Mouse (Mus musculus) midbrain, embryonic 11.5 days (tissue): ENCODE measurements around the gene Gpr137. TPM values are rescaled to one million over a fixed set of nuclear protein-coding genes. Genes with fewer than 3 reads are reported as not detected.
A peak's percentile ranks its signal among the peaks of the same experiment; 100 is the strongest.

ENCODE experiments used
- ATAC-seq: fragments of 200-750 bp; cut with Nextera tagmentation; 2 replicates; pipeline ENCODE4 v1.8.0; 2017; ENCODE audit warnings: moderate TSS enrichment, moderate library complexity; ENCODE audit not compliant: low FRiP score
- DNase-seq: peaks from one replicate; pipeline ENCODE4 v3.0.0; 2015; ENCODE audit warnings: low spot score; ENCODE audit errors: missing footprints
- H3K27ac ChIP-seq: fragments of 300-500 bp; sonication (generic); 2 replicates; pipeline ENCODE4 v1.5.1; 2014; ENCODE audit warnings: low read depth, low read length
- H3K27me3 ChIP-seq: fragments of 300-500 bp; sonication (generic); 2 replicates; pipeline ENCODE4 v1.6.1; 2014; ENCODE audit warnings: mild to moderate bottlenecking, low read length, moderate library complexity, mixed read lengths; ENCODE audit not compliant: control insufficient read depth, insufficient read depth
- H3K36me3 ChIP-seq: fragments of 300-500 bp; sonication (generic); 2 replicates; pipeline ENCODE4 v1.6.1; 2014; ENCODE audit warnings: mild to moderate bottlenecking, low read length, moderate library complexity, mixed read lengths; ENCODE audit not compliant: control insufficient read depth, insufficient read depth
- H3K4me1 ChIP-seq: fragments of 300-500 bp; sonication (generic); 2 replicates; pipeline ENCODE4 v1.6.1; 2014; ENCODE audit warnings: low read length; ENCODE audit not compliant: control insufficient read depth, insufficient read depth
- H3K4me2 ChIP-seq: fragments of 300-500 bp; sonication (generic); 2 replicates; pipeline ENCODE4 v1.6.1; 2014; ENCODE audit warnings: mild to moderate bottlenecking, moderate library complexity
- H3K4me3 ChIP-seq: fragments of 300-500 bp; sonication (generic); 2 replicates; pipeline ENCODE4 v1.5.1; 2014; ENCODE audit warnings: low read depth, low read length
- H3K9ac ChIP-seq: fragments of 300-500 bp; sonication (generic); 2 replicates; pipeline ENCODE4 v1.6.1; 2014; ENCODE audit warnings: low read length
- H3K9me3 ChIP-seq: fragments of 300-500 bp; sonication (generic); 2 replicates; pipeline ENCODE4 v1.6.1; 2016; ENCODE audit warnings: low read length; ENCODE audit not compliant: control insufficient read depth
- WGBS: fragments of 180-500 bp; shearing (Covaris S2); extraction: QIAGEN DNeasy Blood & Tissue Kit; methylation state at CpG from one replicate; pipeline ENCODE4 v1.1.7; 2014; 5-methylcytosine and 5-hydroxymethylcytosine counted together
- polyA plus RNA-seq: library from polyadenylated mRNA; unstranded; fragments of >200 nt; fragmentation: Nextera tagmentation; extraction: Ambion mirVana; gene quantifications from 2 replicates; pipeline ENCODE4 v1.2.1, GENCODE M21; 2014

Gpr137 gene
- polyA plus RNA-seq, 1 experiment from 2014 or later, result 32.0 TPM

DNA sequence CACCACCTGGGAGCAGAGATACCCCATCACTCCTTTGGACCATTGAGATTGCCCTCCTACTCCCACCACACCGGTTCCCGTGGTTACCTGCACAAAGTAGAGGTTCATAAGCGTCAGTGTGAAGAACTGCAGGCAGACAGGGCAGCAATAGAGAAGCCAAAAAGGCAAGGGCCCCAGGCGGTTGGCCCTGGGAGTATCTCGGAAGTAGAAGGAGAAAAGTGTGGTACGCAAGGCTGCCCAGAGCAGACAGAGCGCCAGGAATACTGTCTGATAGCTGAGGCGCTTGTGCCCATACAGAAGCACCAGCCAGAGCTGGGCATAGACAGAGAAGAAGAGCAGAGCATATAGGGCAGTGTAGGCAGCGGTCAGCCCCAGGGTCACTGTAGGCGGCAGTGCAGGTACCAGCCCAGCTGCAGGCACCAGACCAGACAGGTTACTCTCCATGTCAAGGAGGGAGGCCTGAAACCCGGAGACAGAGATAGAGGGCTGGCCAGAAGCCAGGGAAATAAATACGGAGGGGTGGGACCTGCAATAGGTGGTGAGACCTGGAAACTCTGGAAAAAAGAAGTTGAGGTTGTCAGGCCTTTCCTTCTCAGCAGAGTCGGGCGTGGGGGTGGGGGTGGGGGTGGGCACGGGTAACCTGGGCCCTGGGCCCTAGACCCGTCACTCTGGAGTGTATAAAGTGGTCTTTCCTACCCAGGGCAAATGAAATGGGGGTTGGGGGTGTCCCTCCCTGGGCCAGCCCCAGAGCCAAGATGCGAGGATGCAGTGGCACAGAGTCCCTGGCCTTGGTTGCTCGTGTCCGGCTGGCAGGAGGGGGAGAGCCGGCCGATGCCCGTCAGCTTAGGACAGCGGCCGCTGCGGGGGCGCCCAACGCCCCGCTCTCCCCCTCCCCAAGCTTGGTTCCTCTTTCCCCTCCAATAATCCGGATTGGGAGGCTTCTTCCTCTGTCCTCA, 1.6 kb downstream of the Gpr137 start:
- Histone ChIP-seq H3K4me1 (peaks cover 14% of the 10 kb centered on the region), H3K9ac (peak overlapping the region; percentile 92), H3K27me3 (peaks cover 7% of the 10 kb centered on the region; the same call in 1 of the 2 replicates), H3K4me2 (peak overlapping the region; percentile 98), H3K27ac (no peak overlapping the region; the same call in 1 of the 2 replicates), H3K36me3 (no peaks in the 10 kb centered on the region), H3K4me3 (peak overlapping the region; percentile 79), H3K9me3 (no peaks in the 10 kb centered on the region)
- peak; percentile 28 for ATAC-seq
- DNase-seq, result no peak
- 22% methylated on average over 29 of the region's 29 CpGs for WGBS

DNA sequence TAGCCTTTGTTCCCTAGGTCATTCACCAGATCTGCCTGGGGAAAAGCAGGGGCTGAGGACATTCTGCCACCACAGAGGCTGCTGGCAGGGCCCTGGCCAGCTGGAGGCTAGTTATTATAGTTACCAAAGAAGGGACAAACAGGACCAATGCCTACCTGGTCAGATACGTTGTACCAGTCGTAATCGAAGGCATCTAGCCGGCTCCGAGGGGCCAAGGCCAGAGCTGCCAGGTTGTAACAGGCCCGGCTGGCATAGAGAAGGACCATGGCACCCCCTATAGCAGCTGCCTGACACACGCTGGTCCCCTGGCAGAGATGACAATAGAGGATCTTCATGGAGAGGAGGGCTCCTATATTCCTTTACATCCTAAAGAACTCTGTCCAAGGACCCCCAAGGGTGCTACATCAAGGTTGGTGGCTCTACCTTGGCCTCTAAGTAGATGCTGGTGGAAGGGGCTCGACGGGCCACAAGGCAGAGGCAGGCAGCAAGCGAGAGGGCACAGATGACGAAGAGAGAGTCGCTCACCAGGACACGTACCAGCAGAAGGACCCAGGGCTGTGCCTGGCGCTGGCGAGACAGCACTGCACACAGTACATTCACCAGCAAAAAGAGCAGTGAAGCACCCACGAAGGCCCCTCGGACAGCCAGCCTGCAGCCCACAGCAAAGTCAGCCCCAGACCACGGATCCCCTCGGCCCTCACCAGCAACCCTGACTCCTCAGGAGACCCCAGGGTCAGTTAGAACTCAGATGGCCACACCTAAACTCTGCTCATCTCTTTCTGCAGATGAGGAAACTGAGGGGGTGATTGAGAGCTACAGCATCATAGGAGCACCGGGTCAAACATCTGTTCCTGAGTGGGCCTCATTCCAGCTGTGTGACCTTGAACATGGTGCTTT, 2.9 kb downstream of the Gpr137 start:
- no peak overlapping the region for H3K9ac ChIP-seq
- DNase-seq (no peak), ATAC-seq (no peak)
- H3K9me3 ChIP-seq, result no peaks in the 10 kb centered on the region
- H3K4me2 ChIP-seq, result no peak overlapping the region
- H3K27ac ChIP-seq, result no peak overlapping the region
- H3K27me3 ChIP-seq, result peaks cover 19% of the 10 kb centered on the region
- no peak overlapping the region for H3K4me3 ChIP-seq
- H3K4me1 ChIP-seq, result peaks cover 14% of the 10 kb centered on the region
- WGBS, result 89% methylated on average over 20 of the region's 20 CpGs
- H3K36me3 ChIP-seq, result no peaks in the 10 kb centered on the region

DNA sequence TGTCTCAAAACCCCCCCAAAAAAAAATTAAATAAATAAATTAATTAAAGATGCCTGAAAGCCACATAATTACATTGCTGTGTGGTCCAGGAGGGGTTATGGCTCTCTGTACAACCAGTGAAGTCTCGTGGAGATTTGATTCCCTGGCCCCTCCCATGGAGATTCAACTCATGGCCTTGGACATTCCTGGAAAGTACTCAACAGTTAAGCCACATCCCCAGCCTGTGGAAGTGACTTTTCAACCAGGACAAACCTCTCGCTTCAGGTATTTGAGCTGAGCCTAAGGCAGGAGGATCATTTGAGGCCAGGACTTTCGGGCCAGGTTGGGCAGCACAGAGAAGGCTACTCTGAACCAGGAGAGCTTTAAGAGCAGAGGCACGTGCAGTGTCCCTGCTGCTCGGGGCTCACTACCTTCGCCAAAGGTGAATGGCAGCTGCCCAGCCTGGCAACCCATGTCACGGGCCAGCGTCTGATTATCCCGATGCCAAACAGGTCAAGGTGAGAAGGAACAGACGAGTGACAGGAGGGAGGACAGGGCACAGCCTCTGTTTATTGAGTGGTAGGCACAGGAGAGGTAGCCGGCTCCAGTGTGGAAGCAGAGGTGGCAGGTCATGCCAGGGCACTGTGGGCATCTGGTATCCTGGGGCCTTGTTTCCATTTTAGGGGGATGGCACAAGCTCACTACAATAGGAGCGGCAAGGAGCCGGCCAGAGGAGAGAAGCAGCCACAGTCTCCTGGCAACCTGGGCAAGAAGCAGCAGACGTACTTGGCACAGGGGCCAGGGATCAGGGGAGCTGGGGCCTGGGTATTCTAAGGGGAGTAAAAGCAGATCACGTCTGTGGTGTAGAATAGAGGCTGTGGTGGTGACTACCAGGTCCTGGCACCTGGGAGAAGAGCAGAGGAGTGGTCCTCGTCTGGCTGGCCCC, 4.5 kb downstream of the Gpr137 start:
- Histone ChIP-seq H3K27me3 (peaks cover 35% of the 10 kb centered on the region), H3K36me3 (no peaks in the 10 kb centered on the region), H3K4me3 (no peak overlapping the region), H3K9me3 (no peaks in the 10 kb centered on the region), H3K9ac (0 out of 2 replicates have a peak overlapping the region, but pooled peaks have one; percentile 2), H3K4me2 (no peak overlapping the region), H3K4me1 (peaks cover 17% of the 10 kb centered on the region), H3K27ac (no peak overlapping the region)
- ATAC-seq (no peak), DNase-seq (no peak)
- 82% methylated on average over 16 of the region's 16 CpGs for WGBS

- WGBS, result 26% methylated on average over 3 of the region's 3 CpGs
- Histone ChIP-seq H3K4me2 (no peak overlapping the region), H3K36me3 (no peaks in the 10 kb centered on the region), H3K27me3 (peaks cover 49% of the 10 kb centered on the region), H3K27ac (no peak overlapping the region), H3K4me1 (peaks cover 15% of the 10 kb centered on the region), H3K9ac (no peak overlapping the region), H3K4me3 (no peak overlapping the region), H3K9me3 (no peaks in the 10 kb centered on the region)
- ATAC-seq (no peak), DNase-seq (no peak)
Observed at GRCm38 (mm10) chr19:6936299-6936698, 6.0 kb downstream of the Gpr137 start.

DNA sequence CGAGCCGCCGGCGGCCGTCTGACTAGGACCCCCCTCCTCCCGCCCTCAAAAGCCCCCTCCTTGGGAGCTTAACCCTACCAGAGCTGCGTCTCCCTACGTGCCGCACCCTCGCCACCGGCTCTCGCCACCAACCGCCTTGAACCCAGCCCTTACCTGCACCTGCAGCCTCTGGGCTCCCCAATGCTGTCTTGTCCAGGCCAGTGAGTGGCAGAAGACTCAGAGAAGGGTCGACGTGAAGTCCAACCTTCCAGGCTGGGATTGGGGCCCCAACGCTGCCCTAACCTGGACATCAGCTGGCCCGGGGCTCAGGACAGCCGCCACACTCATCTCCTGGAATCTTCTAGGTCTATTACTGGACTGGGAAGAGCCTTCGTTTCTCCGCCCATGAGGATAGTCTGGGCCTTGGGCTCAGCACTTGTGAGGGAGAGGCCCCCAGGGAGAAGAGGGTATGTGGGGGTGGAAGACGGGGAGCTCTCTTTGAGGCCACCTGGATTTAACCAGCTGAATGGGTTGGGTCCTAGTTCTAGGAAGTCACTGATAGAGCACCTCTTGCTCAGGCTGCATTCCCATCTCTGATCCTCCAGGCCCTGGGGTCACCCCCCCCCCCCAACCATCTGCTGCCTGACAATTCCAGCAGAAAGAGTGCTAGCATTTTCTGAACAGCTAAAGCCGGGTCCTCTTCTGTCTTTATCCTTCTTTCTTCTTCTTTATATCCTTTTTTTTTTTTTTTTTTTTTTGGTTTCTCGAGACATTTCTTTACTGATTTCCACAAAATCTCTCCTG, 7.9 kb downstream of the Gpr137 start, which contains the start of gene Kcnk4:
TSS of gene Kcnk4 (minus strand) at position 321 of the 783 bp plus-strand sequence.
- Histone ChIP-seq H3K4me1 (peaks cover 6% of the 10 kb centered on the region), H3K4me2 (peak within 1 kb of the TSS; percentile 43), H3K4me3 (peak within 1 kb of the TSS; percentile 26), H3K9me3 (no peaks in the 10 kb centered on the region), H3K27ac (no peak within 1 kb of the TSS), H3K9ac (peak within 1 kb of the TSS; percentile 39; the same call in 1 of the 2 replicates), H3K27me3 (peaks cover 56% of the 10 kb centered on the region), H3K36me3 (no peaks in the 10 kb centered on the region)
- WGBS, result 9% methylated on average over 23 of the region's 23 CpGs
- no peak; the same call in 1 of the 2 replicates for ATAC-seq
- DNase-seq, result no peak

DNA sequence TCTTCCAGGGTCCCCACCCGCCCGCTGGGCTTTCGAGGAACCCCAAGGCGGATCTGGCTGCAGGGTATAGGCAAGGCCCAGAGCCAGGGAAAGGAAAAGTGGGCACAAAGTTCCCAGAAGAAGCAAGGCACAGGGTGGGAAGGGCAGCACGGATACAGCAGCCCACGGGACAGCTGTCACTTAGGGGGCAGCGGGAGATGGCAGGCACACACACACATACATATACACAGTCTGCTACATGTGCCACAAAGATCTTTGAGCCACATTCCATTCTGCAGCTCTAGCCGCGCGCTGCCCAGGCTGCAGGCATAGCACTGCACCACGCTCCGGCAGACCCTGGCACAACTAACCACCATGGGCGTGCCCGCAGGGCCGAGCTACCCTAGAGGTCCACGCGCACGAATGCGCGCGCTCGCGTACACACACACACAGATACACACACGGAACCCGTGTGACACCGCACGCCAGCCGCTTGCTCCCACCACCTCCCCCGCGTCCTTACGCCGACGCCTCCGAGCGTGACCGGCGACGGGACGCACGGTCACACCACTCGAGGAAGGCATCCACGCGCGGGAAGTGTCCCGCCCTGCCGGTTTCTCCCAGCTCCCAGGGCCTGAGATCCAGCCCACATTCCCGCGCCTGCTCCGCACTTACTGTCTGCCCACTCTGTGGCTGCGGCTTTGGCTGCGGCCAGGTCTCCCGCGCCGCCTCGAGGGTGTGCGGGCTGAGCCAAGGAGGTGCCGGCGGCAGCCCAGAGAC, 8.7 kb downstream of the Gpr137 start:
- Histone ChIP-seq H3K4me3 (peak overlapping the region; percentile 26), H3K9me3 (no peaks in the 10 kb centered on the region), H3K9ac (peak overlapping the region; percentile 39; the same call in 1 of the 2 replicates), H3K27ac (no peak overlapping the region), H3K27me3 (peaks cover 56% of the 10 kb centered on the region), H3K4me1 (peaks cover 6% of the 10 kb centered on the region), H3K4me2 (peak overlapping the region; percentile 43), H3K36me3 (no peaks in the 10 kb centered on the region)
- DNase-seq, result peak; percentile 91
- WGBS, result 5% methylated on average over 58 of the region's 58 CpGs
- ATAC-seq, result peak; percentile 35; the same call in 1 of the 2 replicates

- Histone ChIP-seq H3K4me2 (peak overlapping the region; percentile 43; the same call in 1 of the 2 replicates), H3K36me3 (no peaks in the 10 kb centered on the region), H3K4me3 (no peak overlapping the region), H3K9me3 (no peaks in the 10 kb centered on the region), H3K27me3 (peaks cover 60% of the 10 kb centered on the region), H3K27ac (no peak overlapping the region), H3K9ac (no peak overlapping the region), H3K4me1 (peaks cover 6% of the 10 kb centered on the region)
- WGBS, result 15% methylated on average over 4 of the region's 4 CpGs
- no peak for ATAC-seq
- DNase-seq, result no peak
Observed at GRCm38 (mm10) chr19:6933102-6933435, 9.2 kb downstream of the Gpr137 start.
